Mouse (Mus musculus) small intestine, adult 2 months (tissue): ENCODE measurements around the gene Kctd15.

ENCODE experiments used
- CTCF ChIP-seq: fragments of 200-500 bp; IDR thresholded peaks from 2 replicates; pipeline ENCODE4 v1.5.1; 2012; ENCODE audit warnings: low read depth, mild to moderate bottlenecking, control low read depth, inconsistent platforms, low read length, moderate library complexity, mixed read lengths; ENCODE audit not compliant: insufficient replicate concordance, insufficient read length; ENCODE audit errors: extremely low read depth
- POLR2A ChIP-seq: fragments of 200-500 bp; IDR thresholded peaks from 2 replicates; pipeline ENCODE4 v1.6.1; 2012; ENCODE audit warnings: low read depth, mild to moderate bottlenecking, control low read depth, inconsistent platforms, low read length, moderate library complexity

DNA sequence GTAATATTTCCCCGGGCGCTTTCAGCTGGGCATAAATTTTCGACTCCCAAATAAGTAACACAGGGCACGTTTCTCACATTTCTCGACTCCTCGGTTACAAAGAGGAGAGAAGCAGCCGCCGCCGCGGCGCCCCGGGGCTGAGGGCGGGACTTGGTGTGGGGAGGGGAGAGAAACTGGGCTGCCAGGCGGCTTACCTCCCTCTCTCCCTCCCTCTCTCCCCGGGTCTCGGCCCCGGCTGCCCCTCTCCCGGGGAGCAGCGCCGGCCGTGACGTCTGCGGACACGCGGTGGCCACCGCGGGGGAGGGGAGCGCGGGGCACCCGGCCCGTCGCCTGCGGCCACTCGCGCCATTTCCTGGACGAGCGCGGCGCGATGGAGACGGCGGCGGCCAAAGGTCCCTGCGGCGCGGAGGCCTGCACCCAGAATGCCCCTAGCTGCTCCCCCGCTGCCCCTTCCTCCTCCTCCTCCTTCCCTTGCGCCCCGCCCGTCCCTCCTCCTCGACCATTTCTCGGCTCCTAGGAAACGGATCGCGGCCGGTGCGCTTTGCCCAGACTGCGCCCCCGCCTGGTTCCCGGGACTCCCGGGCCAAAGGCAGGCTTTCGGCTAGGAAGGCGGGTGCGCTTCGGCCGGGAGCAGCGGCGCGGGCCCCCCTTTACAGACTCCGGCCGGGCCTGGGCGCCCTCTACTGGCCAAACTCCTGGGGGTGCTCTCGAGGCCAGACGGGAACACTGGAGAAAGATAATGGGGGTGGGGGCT lies 1.3 kb downstream of the Kctd15 start:
- no peak for TF ChIP-seq POLR2A
- TF ChIP-seq CTCF, result peak; percentile 76; the same call in 1 of the 2 replicates
